Mouse (Mus musculus): Measurements from ENCODE around the gene Tada2b.

GRCm38 (mm10) chr5:36508351-36508750 is 24.3 kb upstream of the Tada2b start:
- no peak for TF ChIP-seq CTCF (IDR thresholded peaks at IDR 0.05; ENCODE audit: low read depth, low read length)
- no peak for TF ChIP-seq EP300 (IDR thresholded peaks at IDR 0.05; ENCODE audit: insufficient read depth, low read depth, low read length)
- no peak for TF ChIP-seq POLR2A (IDR thresholded peaks at IDR 0.05; ENCODE audit: insufficient read depth, low read length)

Measured in ES-Bruce4 (cell line).